Mouse (Mus musculus): ENCODE results near the gene Alpk1.
A peak's percentile ranks its signal among the peaks of the same experiment; 100 is the strongest.

Alpk1 gene

GRCm38 (mm10) chr3:127694802-127695771, 85.2 kb downstream of the Alpk1 start:
- DNase-seq (ENCODE audit: low read depth, low spot score) = no peak

GRCm38 (mm10) chr3:127691230-127691629, 89.1 kb downstream of the Alpk1 start:
- DNase-seq (ENCODE audit: low read depth, low spot score) = no peak

DNA sequence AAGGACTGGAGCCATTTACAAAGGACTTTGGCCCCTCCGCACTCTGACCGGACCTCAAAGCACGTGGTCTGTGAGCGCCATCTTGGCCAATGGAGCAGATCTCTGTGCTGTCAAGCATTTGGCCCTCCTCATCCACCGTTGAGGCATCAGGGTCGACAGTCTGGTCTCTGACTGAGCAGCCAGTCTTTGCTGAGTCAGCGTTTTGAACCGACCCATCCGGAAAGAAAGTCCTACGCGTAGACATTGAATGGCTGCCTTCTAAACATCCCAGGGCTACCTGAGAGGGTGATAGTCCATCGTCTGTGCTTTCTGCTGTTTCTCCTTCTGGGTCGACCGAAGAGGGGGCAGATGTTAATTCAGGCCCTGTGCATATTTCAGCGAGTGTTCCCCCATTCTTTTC, 100.6 kb downstream of the Alpk1 start:
- DNase-seq (ENCODE audit: low read depth, low spot score) = no peak

GRCm38 (mm10) chr3:127661646-127662531, 118.4 kb downstream of the Alpk1 start:
- DNase-seq (ENCODE audit: low read depth, low spot score) = no peak

GRCm38 (mm10) chr3:127660712-127661111, 119.6 kb downstream of the Alpk1 start:
- no peak for DNase-seq (ENCODE audit: low read depth, low spot score)

- peak; percentile 10 for DNase-seq (ENCODE audit: low read depth, low spot score)
These were observed 128.3 kb downstream of the Alpk1 start for GRCm38 (mm10) chr3:127651742-127652653.

GRCm38 (mm10) chr3:127646156-127646825, 134.0 kb downstream of the Alpk1 start:
- DNase-seq (ENCODE audit: low read depth, low spot score) = no peak

- no peak for DNase-seq (ENCODE audit: low read depth, low spot score)
These were observed 138.1 kb downstream of the Alpk1 start for GRCm38 (mm10) chr3:127642211-127642610.

GRCm38 (mm10) chr3:127640762-127641700, 139.3 kb downstream of the Alpk1 start:
- no peak for DNase-seq (ENCODE audit: low read depth, low spot score)

DNA sequence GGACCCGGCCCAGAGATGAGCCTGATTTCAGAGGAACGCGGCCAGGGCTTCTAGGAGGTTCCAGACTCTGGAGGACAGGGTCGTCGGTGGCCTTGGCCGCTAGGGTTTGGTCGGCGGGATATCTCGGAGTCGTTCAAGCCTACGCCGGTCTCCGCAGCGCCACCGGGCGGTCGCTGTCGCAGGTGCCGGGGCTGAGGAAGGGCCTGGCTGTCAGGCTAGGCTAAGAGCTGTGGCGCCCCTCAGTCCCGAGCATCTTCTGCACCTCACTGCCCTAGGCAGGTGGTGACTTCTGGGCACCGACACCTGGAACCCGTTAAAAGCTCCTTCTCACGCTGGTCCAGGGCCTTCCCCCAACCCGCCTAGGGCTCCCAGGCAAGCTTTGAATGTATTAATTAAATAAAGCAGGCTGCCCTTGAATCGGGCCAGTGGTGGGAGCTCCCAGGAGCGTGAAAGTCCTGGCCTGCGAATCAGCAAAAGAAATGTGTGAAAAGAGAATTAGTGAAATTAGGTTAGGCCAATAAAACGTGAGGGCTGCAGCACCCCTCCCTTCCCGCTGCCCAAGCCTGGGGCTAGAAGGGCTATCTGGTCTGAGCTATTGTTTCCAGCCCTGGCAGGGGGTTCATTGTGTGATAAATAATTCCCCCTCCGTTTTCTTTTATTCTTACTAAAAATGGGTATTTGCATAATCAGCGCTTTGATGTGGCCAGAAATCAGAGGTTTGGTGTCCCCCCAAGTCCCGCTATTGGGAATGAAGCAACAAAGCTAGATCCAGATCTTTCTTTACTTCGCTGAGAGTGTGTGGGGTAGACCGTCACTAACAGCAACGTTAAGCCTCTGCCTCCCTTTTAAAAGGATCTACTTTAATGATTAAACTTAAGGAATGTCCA, 140.2 kb downstream of the Alpk1 start:
- no peak for DNase-seq (ENCODE audit: low read depth, low spot score)

GRCm38 (mm10) chr3:127634984-127635349, 145.4 kb downstream of the Alpk1 start:
- DNase-seq (ENCODE audit: low read depth, low spot score) = no peak

DNA sequence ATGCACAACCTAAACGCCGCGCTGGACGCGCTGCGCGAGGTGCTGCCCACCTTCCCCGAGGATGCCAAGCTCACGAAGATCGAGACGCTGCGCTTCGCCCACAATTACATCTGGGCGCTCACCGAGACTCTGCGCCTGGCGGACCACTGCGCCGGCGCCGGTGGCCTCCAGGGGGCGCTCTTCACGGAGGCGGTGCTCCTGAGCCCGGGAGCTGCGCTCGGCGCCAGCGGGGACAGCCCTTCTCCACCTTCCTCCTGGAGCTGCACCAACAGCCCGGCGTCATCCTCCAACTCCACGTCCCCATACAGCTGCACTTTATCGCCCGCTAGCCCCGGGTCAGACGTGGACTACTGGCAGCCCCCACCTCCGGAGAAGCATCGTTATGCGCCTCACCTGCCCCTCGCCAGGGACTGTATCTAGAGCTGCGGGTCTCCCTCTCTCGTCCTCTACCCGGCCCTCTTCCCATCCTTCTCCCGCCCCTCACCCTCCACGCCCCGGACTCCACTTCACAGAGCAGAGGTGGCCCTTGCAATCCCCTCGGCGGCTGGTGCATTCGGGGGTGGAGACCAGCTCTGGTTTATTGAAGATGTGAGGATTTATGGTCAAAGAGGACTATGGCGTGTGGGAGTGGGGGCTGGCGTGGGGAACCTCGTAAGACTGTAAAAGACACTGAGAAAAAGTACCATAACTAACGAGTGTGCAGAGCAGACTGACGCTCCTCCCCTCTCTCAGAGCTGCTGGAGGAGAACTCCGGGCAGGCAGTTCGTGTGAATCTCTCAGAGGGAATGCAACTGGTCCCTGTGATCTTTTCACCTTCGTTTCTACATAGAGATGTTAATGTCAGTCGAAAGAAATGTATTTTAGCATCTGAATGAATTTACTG, 146.0 kb downstream of the Alpk1 start:
- DNase-seq (ENCODE audit: low read depth, low spot score) = peak; percentile 29

GRCm38 (mm10) chr3:127633080-127634032, 147.0 kb downstream of the Alpk1 start, which contains the start of gene Neurog2:
Neurog2 (plus strand) TSS chr3:127633135.
- no peak for DNase-seq (ENCODE audit: low read depth, low spot score)

DNA sequence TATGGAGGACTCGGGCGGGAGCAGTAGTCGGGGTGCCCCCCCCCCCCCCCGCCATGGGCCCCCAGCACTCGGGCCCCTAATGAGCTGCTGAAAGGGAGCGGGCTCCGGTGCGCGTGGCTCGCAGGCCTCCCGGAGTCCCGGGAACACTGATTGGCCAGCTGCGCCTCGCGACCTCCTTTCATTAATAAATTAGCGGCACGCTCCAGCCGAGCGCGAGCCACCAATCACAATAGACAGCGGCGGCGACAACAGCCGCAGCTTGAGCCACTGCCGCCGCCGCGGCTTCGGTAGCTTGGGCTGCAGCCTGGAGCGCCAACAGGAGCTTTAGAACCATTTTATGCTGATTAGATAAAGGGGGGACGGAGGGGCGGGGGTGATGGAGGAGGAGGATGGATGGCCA, 147.8 kb downstream of the Alpk1 start:
- no peak for DNase-seq (ENCODE audit: low read depth, low spot score)

GRCm38 (mm10) chr3:127631582-127631981, 148.7 kb downstream of the Alpk1 start:
- DNase-seq (ENCODE audit: low read depth, low spot score) = no peak

- DNase-seq (ENCODE audit: low read depth, low spot score) = no peak
These were observed 149.5 kb downstream of the Alpk1 start for GRCm38 (mm10) chr3:127630735-127631372.

All from skeletal muscle tissue, adult 2 months (tissue).